Mouse (Mus musculus): ENCODE measurements around the gene Chaf1a. TPM values are rescaled to one million over a fixed set of nuclear protein-coding genes. Genes with fewer than 3 reads are reported as not detected.

Chaf1a gene
- polyA plus RNA-seq, 1 experiment from 2014 or later: 24.0 TPM

GRCm38 (mm10) chr17:56016793-56017785 lies 23.1 kb upstream of the Chaf1a start:
- no peak for ATAC-seq (ENCODE audit: low read depth)
- Histone ChIP-seq H3K36me3 (ENCODE audit: control insufficient read depth, insufficient read depth, low read length) (peaks cover 56% of the 10 kb centered on the region), H3K27ac (ENCODE audit: low read length) (no peak overlapping the region), H3K4me2 (ENCODE audit: low read depth, low read length) (no peak overlapping the region), H3K9ac (ENCODE audit: low read length) (no peak overlapping the region), H3K9me3 (ENCODE audit: control insufficient read depth, low read length) (peaks cover 2% of the 10 kb centered on the region; the same call in 1 of the 2 replicates), H3K27me3 (ENCODE audit: control insufficient read depth, insufficient read depth, low read depth, low read length) (no peaks in the 10 kb centered on the region), H3K4me1 (replicated peaks; ENCODE audit: control insufficient read depth, insufficient read depth, low read length) (no peaks in the 10 kb centered on the region), H3K4me3 (ENCODE audit: low read length) (no peak overlapping the region)
- WGBS: 74% methylated on average over 15 of the region's 15 CpGs

DNA sequence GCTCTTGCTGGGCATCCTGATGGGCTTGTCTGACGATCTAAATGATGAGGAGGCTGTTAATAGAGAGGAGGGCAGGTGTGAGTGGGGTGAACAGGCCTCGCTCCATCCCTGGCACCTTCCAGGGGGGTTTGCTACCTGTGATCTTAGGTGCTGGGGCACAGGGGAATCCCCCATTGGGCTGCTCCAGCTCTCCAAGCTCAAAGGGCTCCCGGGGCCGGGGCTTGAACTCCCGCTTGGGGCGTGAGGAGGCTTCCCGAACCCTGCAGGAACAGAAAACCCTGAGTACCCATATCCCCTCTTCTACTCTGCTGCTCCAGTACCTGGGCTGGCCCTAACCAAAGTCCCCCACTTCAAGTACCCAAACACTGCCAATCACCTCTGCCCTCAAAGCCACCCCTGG lies 22.4 kb upstream of the Chaf1a start:
- Histone ChIP-seq H3K36me3 (ENCODE audit: control insufficient read depth, insufficient read depth, low read length) (peaks cover 54% of the 10 kb centered on the region), H3K4me3 (ENCODE audit: low read length) (no peak overlapping the region), H3K9ac (ENCODE audit: low read length) (no peak overlapping the region), H3K9me3 (ENCODE audit: control insufficient read depth, low read length) (peaks cover 2% of the 10 kb centered on the region; the same call in 1 of the 2 replicates), H3K4me2 (ENCODE audit: low read depth, low read length) (no peak overlapping the region), H3K27ac (ENCODE audit: low read length) (no peak overlapping the region), H3K4me1 (replicated peaks; ENCODE audit: control insufficient read depth, insufficient read depth, low read length) (no peaks in the 10 kb centered on the region), H3K27me3 (ENCODE audit: control insufficient read depth, insufficient read depth, low read depth, low read length) (no peaks in the 10 kb centered on the region)
- 85% methylated on average over 7 of the region's 7 CpGs for WGBS
- 0 out of 2 replicates have a peak, but pooled peaks have one; percentile 4 for ATAC-seq (ENCODE audit: low read depth)

- Histone ChIP-seq H3K4me1 (replicated peaks; ENCODE audit: control insufficient read depth, insufficient read depth, low read length) (no peaks in the 10 kb centered on the region), H3K4me3 (ENCODE audit: low read length) (no peak overlapping the region), H3K4me2 (ENCODE audit: low read depth, low read length) (no peak overlapping the region), H3K27me3 (ENCODE audit: control insufficient read depth, insufficient read depth, low read depth, low read length) (no peaks in the 10 kb centered on the region), H3K27ac (ENCODE audit: low read length) (no peak overlapping the region), H3K9me3 (ENCODE audit: control insufficient read depth, low read length) (peaks cover under 1% of the 10 kb centered on the region; the same call in 1 of the 2 replicates), H3K9ac (ENCODE audit: low read length) (no peak overlapping the region), H3K36me3 (ENCODE audit: control insufficient read depth, insufficient read depth, low read length) (peaks cover 49% of the 10 kb centered on the region)
- 71% methylated on average over 20 of the region's 20 CpGs for WGBS
- 0 out of 2 replicates have a peak, but pooled peaks have one; percentile 21 for ATAC-seq (ENCODE audit: low read depth)
Measured at GRCm38 (mm10) chr17:56018347-56019131, 21.7 kb upstream of the Chaf1a start.

- no peak overlapping the region for H3K27ac ChIP-seq (ENCODE audit: low read length)
- H3K4me1 ChIP-seq (replicated peaks; ENCODE audit: control insufficient read depth, insufficient read depth, low read length): no peaks in the 10 kb centered on the region
- H3K9me3 ChIP-seq (ENCODE audit: control insufficient read depth, low read length): no peaks in the 10 kb centered on the region
- WGBS: 89% methylated on average over 6 of the region's 6 CpGs
- H3K4me3 ChIP-seq (ENCODE audit: low read length): no peak overlapping the region
- no peak for ATAC-seq (ENCODE audit: low read depth)
- H3K36me3 ChIP-seq (ENCODE audit: control insufficient read depth, insufficient read depth, low read length): peaks cover 36% of the 10 kb centered on the region
- no peaks in the 10 kb centered on the region for H3K27me3 ChIP-seq (ENCODE audit: control insufficient read depth, insufficient read depth, low read depth, low read length)
- H3K4me2 ChIP-seq (ENCODE audit: low read depth, low read length): no peak overlapping the region
- H3K9ac ChIP-seq (ENCODE audit: low read length): no peak overlapping the region
Measured at GRCm38 (mm10) chr17:56020400-56021084, 19.7 kb upstream of the Chaf1a start.

GRCm38 (mm10) chr17:56021161-56021910 lies 18.9 kb upstream of the Chaf1a start:
- Histone ChIP-seq H3K4me3 (ENCODE audit: low read length) (no peak overlapping the region), H3K27ac (ENCODE audit: low read length) (no peak overlapping the region), H3K4me2 (ENCODE audit: low read depth, low read length) (no peak overlapping the region), H3K36me3 (ENCODE audit: control insufficient read depth, insufficient read depth, low read length) (peaks cover 28% of the 10 kb centered on the region), H3K9me3 (ENCODE audit: control insufficient read depth, low read length) (no peaks in the 10 kb centered on the region), H3K4me1 (replicated peaks; ENCODE audit: control insufficient read depth, insufficient read depth, low read length) (no peaks in the 10 kb centered on the region), H3K9ac (ENCODE audit: low read length) (no peak overlapping the region), H3K27me3 (ENCODE audit: control insufficient read depth, insufficient read depth, low read depth, low read length) (no peaks in the 10 kb centered on the region)
- 81% methylated on average over 4 of the region's 4 CpGs for WGBS
- no peak for ATAC-seq (ENCODE audit: low read depth)

DNA sequence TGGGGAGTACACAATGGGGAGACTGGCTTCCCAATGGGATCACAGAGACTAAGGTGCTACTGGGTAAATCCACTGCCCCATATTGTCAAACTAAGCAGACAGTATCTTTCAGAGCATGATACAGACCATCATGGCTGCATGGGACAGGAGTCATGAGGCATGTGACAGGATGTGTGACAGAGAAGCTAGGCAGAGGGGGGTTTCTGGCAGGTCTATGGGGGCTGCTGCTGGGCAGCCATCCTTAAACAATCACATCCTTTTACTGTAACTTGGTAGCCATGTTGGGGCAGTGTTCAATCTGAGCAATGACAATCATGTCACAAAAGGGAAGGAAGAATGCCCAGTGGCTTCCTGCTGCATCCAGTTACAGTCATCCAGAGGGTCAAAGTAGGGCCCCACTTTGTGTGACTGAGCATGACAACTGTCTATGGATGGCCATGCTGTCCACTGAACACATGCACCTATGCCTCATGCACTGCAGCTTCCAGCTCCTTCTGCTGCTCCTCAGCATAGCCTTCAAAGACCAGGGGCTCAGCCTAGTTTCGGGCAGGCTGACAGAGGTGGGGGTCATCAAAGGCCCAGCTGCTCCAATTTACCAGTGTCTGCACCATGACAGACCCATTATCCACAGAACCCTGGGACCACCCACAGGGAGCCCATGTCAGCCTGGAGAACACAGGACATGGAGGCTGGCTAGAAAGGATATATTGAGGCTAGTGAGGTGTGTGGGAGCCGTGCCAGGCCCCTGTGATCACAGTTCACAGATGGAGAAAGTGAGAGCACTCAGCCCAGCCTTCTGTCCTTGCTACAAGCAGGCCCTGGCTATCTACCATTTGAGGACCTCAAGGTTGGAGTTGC lies 17.9 kb upstream of the Chaf1a start:
- H3K4me1 ChIP-seq (replicated peaks; ENCODE audit: control insufficient read depth, insufficient read depth, low read length): no peaks in the 10 kb centered on the region
- no peak overlapping the region for H3K4me3 ChIP-seq (ENCODE audit: low read length)
- H3K4me2 ChIP-seq (ENCODE audit: low read depth, low read length): no peak overlapping the region
- ATAC-seq (ENCODE audit: low read depth): no peak
- H3K9ac ChIP-seq (ENCODE audit: low read length): no peak overlapping the region
- no peaks in the 10 kb centered on the region for H3K27me3 ChIP-seq (ENCODE audit: control insufficient read depth, insufficient read depth, low read depth, low read length)
- no peak overlapping the region for H3K27ac ChIP-seq (ENCODE audit: low read length)
- no peaks in the 10 kb centered on the region for H3K9me3 ChIP-seq (ENCODE audit: control insufficient read depth, low read length)
- WGBS: 81% methylated on average over 2 of the region's 2 CpGs
- H3K36me3 ChIP-seq (ENCODE audit: control insufficient read depth, insufficient read depth, low read length): peaks cover 19% of the 10 kb centered on the region

- H3K4me1 ChIP-seq (replicated peaks; ENCODE audit: control insufficient read depth, insufficient read depth, low read length): no peaks in the 10 kb centered on the region
- no peaks in the 10 kb centered on the region for H3K9me3 ChIP-seq (ENCODE audit: control insufficient read depth, low read length)
- no peak for ATAC-seq (ENCODE audit: low read depth)
- H3K9ac ChIP-seq (ENCODE audit: low read length): no peak overlapping the region
- H3K36me3 ChIP-seq (ENCODE audit: control insufficient read depth, insufficient read depth, low read length): peaks cover 13% of the 10 kb centered on the region
- 85% methylated on average over 4 of the region's 4 CpGs for WGBS
- H3K4me2 ChIP-seq (ENCODE audit: low read depth, low read length): no peak overlapping the region
- H3K4me3 ChIP-seq (ENCODE audit: low read length): no peak overlapping the region
- no peak overlapping the region for H3K27ac ChIP-seq (ENCODE audit: low read length)
- H3K27me3 ChIP-seq (ENCODE audit: control insufficient read depth, insufficient read depth, low read depth, low read length): no peaks in the 10 kb centered on the region
Measured at GRCm38 (mm10) chr17:56022989-56023290, 17.3 kb upstream of the Chaf1a start.

- Histone ChIP-seq H3K4me2 (ENCODE audit: low read depth, low read length) (no peak overlapping the region), H3K4me1 (replicated peaks; ENCODE audit: control insufficient read depth, insufficient read depth, low read length) (no peaks in the 10 kb centered on the region), H3K27me3 (ENCODE audit: control insufficient read depth, insufficient read depth, low read depth, low read length) (no peaks in the 10 kb centered on the region), H3K36me3 (ENCODE audit: control insufficient read depth, insufficient read depth, low read length) (peaks cover 12% of the 10 kb centered on the region), H3K4me3 (ENCODE audit: low read length) (no peak overlapping the region), H3K9ac (ENCODE audit: low read length) (no peak overlapping the region), H3K27ac (ENCODE audit: low read length) (no peak overlapping the region), H3K9me3 (ENCODE audit: control insufficient read depth, low read length) (no peaks in the 10 kb centered on the region)
- ATAC-seq (ENCODE audit: low read depth): no peak
- 67% methylated on average over 5 of the region's 5 CpGs for WGBS
Measured at GRCm38 (mm10) chr17:56023386-56023785, 16.9 kb upstream of the Chaf1a start.
